Mouse (Mus musculus) hindbrain, embryonic 13.5 days (tissue): ENCODE measurements around the gene Mrpl2. TPM values are rescaled to one million over a fixed set of nuclear protein-coding genes. Genes with fewer than 3 reads are reported as not detected.

ENCODE experiments used
- ATAC-seq: fragments of 200-750 bp; cut with Nextera tagmentation; 2 replicates; pipeline ENCODE4 v1.8.0; 2017; ENCODE audit warnings: moderate TSS enrichment; ENCODE audit not compliant: low FRiP score
- H3K27ac ChIP-seq: fragments of 300-500 bp; sonication (generic); 2 replicates; pipeline ENCODE4 v1.5.1; 2015; ENCODE audit warnings: inconsistent platforms, mild to moderate bottlenecking, moderate library complexity
- H3K27me3 ChIP-seq: fragments of 300-500 bp; sonication (generic); 2 replicates; pipeline ENCODE4 v1.6.1; 2015; ENCODE audit warnings: mild to moderate bottlenecking, inconsistent platforms
- H3K36me3 ChIP-seq: fragments of 300-500 bp; sonication (generic); 2 replicates; pipeline ENCODE4 v1.6.1; 2015; ENCODE audit warnings: mild to moderate bottlenecking, inconsistent platforms
- H3K4me1 ChIP-seq: fragments of 300-500 bp; sonication (generic); replicated peaks from 2 replicates; pipeline ENCODE4 v1.6.1; 2015; ENCODE audit warnings: inconsistent platforms
- H3K4me2 ChIP-seq: fragments of 300-500 bp; sonication (generic); 2 replicates; pipeline ENCODE4 v1.6.1; 2015; ENCODE audit warnings: inconsistent platforms, mild to moderate bottlenecking, moderate library complexity
- H3K4me3 ChIP-seq: fragments of 300-500 bp; sonication (generic); 2 replicates; pipeline ENCODE4 v1.5.1; 2015; ENCODE audit warnings: mild to moderate bottlenecking, inconsistent platforms
- H3K9ac ChIP-seq: fragments of 300-500 bp; sonication (generic); 2 replicates; pipeline ENCODE4 v1.6.1; 2015; ENCODE audit warnings: mild to moderate bottlenecking, inconsistent platforms
- H3K9me3 ChIP-seq: fragments of 300-500 bp; sonication (generic); 2 replicates; pipeline ENCODE4 v1.6.1; 2016; ENCODE audit warnings: inconsistent platforms
- WGBS: fragments of 180-500 bp; shearing (Covaris S2); methylation state at CpG from one replicate; pipeline ENCODE4 v1.1.7; 2015; 5-methylcytosine and 5-hydroxymethylcytosine counted together
- polyA plus RNA-seq: library from polyadenylated mRNA; unstranded; fragments of >200 nt; fragmentation: Nextera tagmentation; extraction: Ambion mirVana; gene quantifications from 2 replicates; pipeline ENCODE4 v1.2.1, GENCODE M21; 2015

Gene Mrpl2
- polyA plus RNA-seq, 1 experiment from 2014 or later, result 75.6 TPM

- WGBS, result 51% methylated on average over 3 of the region's 3 CpGs
- Histone ChIP-seq H3K36me3 (no peaks in the 10 kb centered on the region), H3K27ac (0 out of 2 replicates have a peak overlapping the region, but pooled peaks have one; percentile 48), H3K4me1 (peaks cover 58% of the 10 kb centered on the region), H3K9ac (peak overlapping the region; percentile 53), H3K9me3 (no peaks in the 10 kb centered on the region), H3K4me2 (no peak overlapping the region), H3K4me3 (no peak overlapping the region), H3K27me3 (no peaks in the 10 kb centered on the region)
- no peak for ATAC-seq
Observed at GRCm38 (mm10) chr17:46613229-46613628, 32.8 kb upstream of the Mrpl2 start.

GRCm38 (mm10) chr17:46617799-46618198 is 28.2 kb upstream of the Mrpl2 start:
- no peaks in the 10 kb centered on the region for H3K36me3 ChIP-seq
- no peak overlapping the region for H3K27ac ChIP-seq
- 0 out of 2 replicates have a peak overlapping the region, but pooled peaks have one; percentile 38 for H3K4me2 ChIP-seq
- no peaks in the 10 kb centered on the region for H3K9me3 ChIP-seq
- ATAC-seq, result no peak
- no peak overlapping the region for H3K9ac ChIP-seq
- no peak overlapping the region for H3K4me3 ChIP-seq
- peaks cover 76% of the 10 kb centered on the region for H3K4me1 ChIP-seq
- H3K27me3 ChIP-seq, result no peaks in the 10 kb centered on the region
- 70% methylated on average over 12 of the region's 12 CpGs for WGBS

DNA sequence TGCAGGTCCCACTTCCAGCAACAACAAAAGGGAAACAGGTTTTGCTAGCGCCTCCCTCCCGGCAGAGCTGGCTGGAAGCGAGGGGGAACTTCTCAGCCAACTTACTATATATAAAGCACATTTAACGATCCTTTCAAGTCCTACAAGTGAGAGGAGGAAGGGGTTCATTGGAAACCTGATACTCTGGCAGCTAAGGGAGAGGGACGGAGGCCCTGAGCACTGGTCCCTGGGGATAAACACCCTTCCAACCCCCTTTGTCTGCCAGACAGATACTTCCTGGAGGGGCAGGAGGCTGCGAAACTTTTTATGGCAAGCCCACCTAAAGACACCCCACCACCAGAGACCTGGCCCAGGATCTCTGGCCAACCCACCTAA is 27.6 kb upstream of the Mrpl2 start:
- no peaks in the 10 kb centered on the region for H3K9me3 ChIP-seq
- H3K9ac ChIP-seq, result peak overlapping the region; percentile 65
- H3K4me2 ChIP-seq, result peak overlapping the region; percentile 38
- ATAC-seq, result no peak
- H3K4me1 ChIP-seq, result peaks cover 74% of the 10 kb centered on the region
- H3K36me3 ChIP-seq, result no peaks in the 10 kb centered on the region
- H3K27ac ChIP-seq, result peak overlapping the region; percentile 88
- no peaks in the 10 kb centered on the region for H3K27me3 ChIP-seq
- WGBS, result 17% methylated on average over 6 of the region's 6 CpGs
- H3K4me3 ChIP-seq, result no peak overlapping the region

- H3K27me3 ChIP-seq, result no peaks in the 10 kb centered on the region
- ATAC-seq, result peak; percentile 29; the same call in 1 of the 2 replicates
- H3K4me3 ChIP-seq, result no peak overlapping the region
Observed at GRCm38 (mm10) chr17:46618769-46619682, 27.0 kb upstream of the Mrpl2 start.

DNA sequence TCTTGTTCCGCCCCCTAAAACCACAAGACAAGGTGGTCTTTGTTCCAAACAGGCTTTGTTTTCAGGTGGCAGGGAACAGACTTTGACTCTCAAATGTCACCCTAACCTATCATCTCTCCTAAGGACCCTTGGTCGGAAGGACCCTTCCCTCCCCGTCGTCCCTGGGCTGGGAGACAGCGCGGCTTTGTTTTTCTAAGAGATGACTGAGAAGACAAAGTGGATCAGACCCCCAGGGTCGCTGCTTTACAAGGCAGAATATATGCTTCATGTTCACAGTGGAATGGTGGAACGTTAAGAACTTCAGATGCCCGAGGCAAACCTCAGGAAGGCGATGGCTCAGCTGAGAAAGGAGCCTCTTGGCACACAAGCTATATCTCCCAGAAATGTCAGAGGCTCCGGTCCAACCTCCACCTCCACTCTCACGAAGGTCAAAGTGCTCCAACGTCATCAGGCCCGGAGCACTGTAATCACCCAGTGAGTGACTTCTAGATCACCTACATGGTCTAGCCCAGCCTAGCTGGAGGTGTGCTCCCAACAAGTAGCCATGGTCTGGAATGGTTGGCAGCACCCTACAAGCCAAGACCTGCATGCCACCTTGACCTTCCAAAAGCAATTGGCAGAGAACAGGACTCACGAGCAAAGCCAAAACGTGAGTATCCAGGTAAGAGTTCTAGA is 26.2 kb upstream of the Mrpl2 start:
- Histone ChIP-seq H3K4me1 (peaks cover 81% of the 10 kb centered on the region), H3K36me3 (no peaks in the 10 kb centered on the region), H3K27me3 (no peaks in the 10 kb centered on the region), H3K9me3 (no peaks in the 10 kb centered on the region), H3K27ac (peak overlapping the region; percentile 88), H3K9ac (peak overlapping the region; percentile 65), H3K4me2 (peak overlapping the region; percentile 38), H3K4me3 (no peak overlapping the region)
- ATAC-seq, result no peak
- 29% methylated on average over 16 of the region's 16 CpGs for WGBS

More at GRCm38 (mm10) chr17:46618769-46619682, 27.0 kb upstream of the Mrpl2 start:
- peak overlapping the region; percentile 38 for H3K4me2 ChIP-seq
- peak overlapping the region; percentile 65 for H3K9ac ChIP-seq
- peaks cover 74% of the 10 kb centered on the region for H3K4me1 ChIP-seq
- no peaks in the 10 kb centered on the region for H3K9me3 ChIP-seq
- 5% methylated on average over 27 of the region's 27 CpGs for WGBS
- H3K27ac ChIP-seq, result peak overlapping the region; percentile 88
- H3K36me3 ChIP-seq, result no peaks in the 10 kb centered on the region

DNA sequence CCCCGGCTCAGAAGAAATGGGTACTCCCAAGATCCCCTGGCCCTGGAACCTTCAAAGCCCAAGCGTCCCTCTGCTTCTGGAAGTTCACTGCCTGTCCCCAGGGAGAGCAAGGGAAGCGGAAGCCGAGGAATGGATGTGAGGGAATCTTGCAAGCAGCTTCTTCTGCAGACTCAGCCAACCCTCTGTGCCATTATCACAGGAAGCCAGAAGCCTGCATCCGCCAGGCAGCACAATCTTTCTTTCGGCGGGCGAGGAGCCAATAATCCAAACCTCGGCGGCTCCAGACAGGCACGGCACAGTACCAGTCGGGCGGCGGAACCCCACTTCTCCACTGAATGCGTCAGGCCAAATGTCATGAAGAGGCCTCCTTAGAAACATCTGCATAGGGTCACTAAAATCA is 24.7 kb upstream of the Mrpl2 start:
- H3K4me3 ChIP-seq, result no peak overlapping the region
- peak overlapping the region; percentile 67 for H3K27ac ChIP-seq
- no peaks in the 10 kb centered on the region for H3K36me3 ChIP-seq
- no peak for ATAC-seq
- H3K9ac ChIP-seq, result no peak overlapping the region
- no peaks in the 10 kb centered on the region for H3K9me3 ChIP-seq
- peak overlapping the region; percentile 4; the same call in 1 of the 2 replicates for H3K4me2 ChIP-seq
- 66% methylated on average over 15 of the region's 15 CpGs for WGBS
- no peaks in the 10 kb centered on the region for H3K27me3 ChIP-seq
- peaks cover 85% of the 10 kb centered on the region for H3K4me1 ChIP-seq

GRCm38 (mm10) chr17:46622269-46622668 is 23.8 kb upstream of the Mrpl2 start:
- Histone ChIP-seq H3K36me3 (no peaks in the 10 kb centered on the region), H3K4me1 (peaks cover 87% of the 10 kb centered on the region), H3K4me2 (no peak overlapping the region), H3K4me3 (no peak overlapping the region), H3K9me3 (no peaks in the 10 kb centered on the region), H3K27me3 (no peaks in the 10 kb centered on the region), H3K27ac (no peak overlapping the region), H3K9ac (no peak overlapping the region)
- WGBS, result 82% methylated on average over 11 of the region's 11 CpGs
- no peak for ATAC-seq

DNA sequence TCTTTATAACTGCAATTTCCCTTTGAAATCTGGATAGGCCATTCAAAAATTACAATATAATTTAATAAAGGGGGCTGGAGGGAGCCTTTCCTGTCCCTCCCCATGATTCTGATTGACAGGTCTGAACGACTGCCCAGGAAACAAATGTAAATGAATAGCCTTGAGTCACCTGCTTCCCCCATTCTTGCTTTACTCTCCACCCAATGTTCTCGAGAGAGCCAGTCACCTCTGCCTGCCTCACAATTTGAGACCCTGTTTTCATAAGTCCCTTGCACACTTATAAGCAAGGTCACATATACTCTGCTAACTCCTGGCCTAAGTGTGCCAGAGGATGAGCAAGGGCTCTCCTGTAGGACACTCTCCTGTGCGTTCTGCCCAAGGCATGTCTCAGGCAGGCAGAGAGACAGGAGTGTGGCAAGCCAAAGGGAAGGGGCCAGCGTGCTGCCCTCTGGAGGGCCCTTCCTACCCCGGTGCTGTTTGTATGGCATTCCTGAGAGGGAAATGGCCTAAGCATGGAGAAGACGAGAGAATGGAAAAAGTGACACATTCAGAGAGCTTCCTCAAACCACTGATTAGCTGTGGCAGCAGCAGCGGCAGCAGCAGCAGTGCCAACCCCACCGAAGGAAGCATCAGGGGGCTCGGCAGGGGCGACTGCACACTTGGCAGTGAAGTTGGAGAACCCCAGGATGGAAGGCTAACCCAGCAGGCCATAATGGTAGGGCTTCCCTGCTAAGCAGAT is 22.0 kb upstream of the Mrpl2 start:
- Histone ChIP-seq H3K4me2 (peak overlapping the region; percentile 26; the same call in 1 of the 2 replicates), H3K9me3 (no peaks in the 10 kb centered on the region), H3K9ac (peak overlapping the region; percentile 63), H3K4me3 (no peak overlapping the region), H3K27ac (peak overlapping the region; percentile 70), H3K36me3 (no peaks in the 10 kb centered on the region), H3K4me1 (peaks cover 79% of the 10 kb centered on the region), H3K27me3 (no peaks in the 10 kb centered on the region)
- no peak for ATAC-seq
- WGBS, result 28% methylated on average over 10 of the region's 10 CpGs

DNA sequence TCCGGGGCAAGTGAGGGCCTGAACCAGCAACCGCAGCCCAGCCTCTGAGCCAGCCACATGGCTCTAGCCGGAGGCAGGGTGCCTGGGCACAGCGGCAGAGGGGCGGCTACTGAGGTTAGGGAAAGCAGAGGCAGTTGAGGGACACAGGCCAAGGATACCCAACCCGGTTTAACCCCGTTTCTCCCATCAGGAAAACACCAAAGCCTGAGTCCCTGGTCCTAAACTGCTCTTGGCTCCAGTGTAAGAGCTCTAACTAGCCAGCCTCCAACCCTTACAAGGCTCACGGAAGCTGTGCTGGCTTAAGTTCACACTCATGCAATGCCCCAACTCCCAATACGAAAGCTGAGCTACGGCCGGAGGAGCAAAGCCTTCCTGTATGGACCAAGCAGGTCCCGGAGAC is 21.4 kb upstream of the Mrpl2 start:
- Histone ChIP-seq H3K4me1 (peaks cover 75% of the 10 kb centered on the region), H3K9me3 (no peaks in the 10 kb centered on the region), H3K4me2 (peak overlapping the region; percentile 26; the same call in 1 of the 2 replicates), H3K4me3 (no peak overlapping the region), H3K9ac (peak overlapping the region; percentile 63), H3K27me3 (no peaks in the 10 kb centered on the region), H3K36me3 (no peaks in the 10 kb centered on the region), H3K27ac (peak overlapping the region; percentile 70)
- ATAC-seq, result no peak
- 66% methylated on average over 12 of the region's 12 CpGs for WGBS

GRCm38 (mm10) chr17:46627409-46627808 is 18.6 kb upstream of the Mrpl2 start:
- 62% methylated on average over 6 of the region's 6 CpGs for WGBS
- Histone ChIP-seq H3K27ac (no peak overlapping the region), H3K9me3 (no peaks in the 10 kb centered on the region), H3K4me1 (peaks cover 60% of the 10 kb centered on the region), H3K36me3 (peaks cover 11% of the 10 kb centered on the region), H3K4me3 (peak overlapping the region; percentile 96), H3K4me2 (peak overlapping the region; percentile 71), H3K27me3 (no peaks in the 10 kb centered on the region), H3K9ac (peak overlapping the region; percentile 98)
- ATAC-seq, result no peak

- H3K4me3 ChIP-seq, result peak overlapping the region; percentile 96
- no peaks in the 10 kb centered on the region for H3K9me3 ChIP-seq
- H3K4me1 ChIP-seq, result peaks cover 52% of the 10 kb centered on the region
- H3K36me3 ChIP-seq, result peaks cover 21% of the 10 kb centered on the region
- H3K9ac ChIP-seq, result peak overlapping the region; percentile 98
- under 1% methylated on average over 13 of the region's 13 CpGs for WGBS
- peak overlapping the region; percentile 71 for H3K4me2 ChIP-seq
- H3K27me3 ChIP-seq, result no peaks in the 10 kb centered on the region
- ATAC-seq, result 0 out of 2 replicates have a peak, but pooled peaks have one; percentile 25
- peak overlapping the region; percentile 95 for H3K27ac ChIP-seq
Observed at GRCm38 (mm10) chr17:46628471-46628790, 17.6 kb upstream of the Mrpl2 start.
